Mouse (Mus musculus) erythroblast, embryonic 14.5 days (primary cell): Measurements from ENCODE around the gene Edn1. TPM values are rescaled to one million over a fixed set of nuclear protein-coding genes. Genes with fewer than 3 reads are reported as not detected.

ENCODE experiments used
- H3K27me3 ChIP-seq: 2 replicates; pipeline ENCODE4 v1.6.1; 2012; ENCODE audit warnings: inconsistent platforms; ENCODE audit not compliant: control insufficient read depth
- H3K36me3 ChIP-seq: 2 replicates; pipeline ENCODE4 v1.6.1; 2012; ENCODE audit warnings: mild to moderate bottlenecking, inconsistent platforms; ENCODE audit not compliant: control insufficient read depth
- H3K4me1 ChIP-seq: 2 replicates; pipeline ENCODE4 v1.6.1; 2012; ENCODE audit warnings: inconsistent platforms; ENCODE audit not compliant: control insufficient read depth
- H3K4me3 ChIP-seq: replicated peaks from 2 replicates; pipeline ENCODE3; 2012; ENCODE audit warnings: moderate library complexity, mild to moderate bottlenecking, inconsistent platforms
- H3K9me3 ChIP-seq: 2 replicates; pipeline ENCODE4 v1.6.1; 2012; ENCODE audit warnings: low read length, inconsistent platforms, mixed read lengths; ENCODE audit not compliant: control insufficient read depth
- GATA1 ChIP-seq: IDR thresholded peaks from 2 replicates; pipeline ENCODE4 v1.6.1; 2012; ENCODE audit warnings: low read length, inconsistent platforms, mixed read lengths
- TAL1 ChIP-seq: IDR thresholded peaks from 3 replicates; pipeline ENCODE4 v1.6.1; 2012; ENCODE audit warnings: low read length, inconsistent platforms, mixed read lengths
- polyA plus RNA-seq: library from polyadenylated mRNA; stranded (reverse); fragments of >175 nt; gene quantifications from 2 replicates; pipeline ENCODE4 v1.2.3, GENCODE M21; 2012

Gene Edn1
- polyA plus RNA-seq, 1 experiment, result not detected

GRCm38 (mm10) chr13:42337072-42337471 is 35.8 kb downstream of the Edn1 start:
- Histone ChIP-seq H3K4me3 (no peak overlapping the region), H3K36me3 (no peaks in the 10 kb centered on the region), H3K9me3 (no peaks in the 10 kb centered on the region), H3K27me3 (no peaks in the 10 kb centered on the region), H3K4me1 (no peaks in the 10 kb centered on the region)
- no peak for TF ChIP-seq TAL1
- no peak for TF ChIP-seq GATA1

GRCm38 (mm10) chr13:42339466-42339865 is 38.2 kb downstream of the Edn1 start:
- Histone ChIP-seq H3K9me3 (no peaks in the 10 kb centered on the region), H3K36me3 (no peaks in the 10 kb centered on the region), H3K4me1 (no peaks in the 10 kb centered on the region), H3K27me3 (no peaks in the 10 kb centered on the region), H3K4me3 (no peak overlapping the region)
- TF ChIP-seq GATA1, result no peak
- TF ChIP-seq TAL1, result no peak

GRCm38 (mm10) chr13:42341871-42342532 is 40.7 kb downstream of the Edn1 start:
- no peaks in the 10 kb centered on the region for H3K9me3 ChIP-seq
- no peak overlapping the region for H3K4me3 ChIP-seq
- no peak for TF ChIP-seq TAL1
- no peak for TF ChIP-seq GATA1
- no peaks in the 10 kb centered on the region for H3K36me3 ChIP-seq
- no peaks in the 10 kb centered on the region for H3K27me3 ChIP-seq
- H3K4me1 ChIP-seq, result no peaks in the 10 kb centered on the region

GRCm38 (mm10) chr13:42345439-42345838 is 44.2 kb downstream of the Edn1 start:
- H3K4me1 ChIP-seq, result no peaks in the 10 kb centered on the region

GRCm38 (mm10) chr13:42346414-42346813 is 45.1 kb downstream of the Edn1 start:
- H3K36me3 ChIP-seq, result no peaks in the 10 kb centered on the region
- H3K4me3 ChIP-seq, result no peak overlapping the region
- H3K27me3 ChIP-seq, result no peaks in the 10 kb centered on the region
- TF ChIP-seq TAL1, result no peak
- no peaks in the 10 kb centered on the region for H3K4me1 ChIP-seq
- H3K9me3 ChIP-seq, result 0 out of 2 replicates have a peak, but pooled peaks cover under 1% of the 10 kb centered on the region

More at GRCm38 (mm10) chr13:42345439-42345838, 44.2 kb downstream of the Edn1 start:
- Histone ChIP-seq H3K27me3 (no peaks in the 10 kb centered on the region), H3K4me3 (no peak overlapping the region), H3K36me3 (no peaks in the 10 kb centered on the region), H3K9me3 (no peaks in the 10 kb centered on the region)
- TF ChIP-seq TAL1, result no peak

- Histone ChIP-seq H3K4me3 (no peak overlapping the region), H3K27me3 (no peaks in the 10 kb centered on the region), H3K4me1 (no peaks in the 10 kb centered on the region), H3K9me3 (peaks cover 2% of the 10 kb centered on the region; the same call in 1 of the 2 replicates), H3K36me3 (no peaks in the 10 kb centered on the region)
- no peak for TF ChIP-seq GATA1
- TF ChIP-seq TAL1, result no peak
Measured at GRCm38 (mm10) chr13:42351675-42352074, 50.4 kb downstream of the Edn1 start.

Other genes with a start within 250 kb of the Edn1 start
- 1.6 and 2.5 TPM in 2 replicates for gene Hivep1, start 249.5 kb upstream of the Edn1 start, polyA plus RNA-seq